Mouse (Mus musculus): ENCODE results near the gene Myh7.

GRCm38 (mm10) chr14:54943971-54944370, 50.5 kb downstream of the Myh7 start:
- no peak for TF ChIP-seq CTCF (IDR thresholded peaks at IDR 0.05; ENCODE audit: low read depth)
- TF ChIP-seq EP300 (IDR thresholded peaks at IDR 0.05; ENCODE audit: low read depth): no peak
